Mouse (Mus musculus) kidney, postnatal 14 days (tissue): ENCODE results near the gene Dusp16.

Experiments
- DNase-seq: peaks from one replicate; pipeline ENCODE4 v3.0.0; 2022; ENCODE audit warnings: mixed read lengths

Gene Dusp16

DNA sequence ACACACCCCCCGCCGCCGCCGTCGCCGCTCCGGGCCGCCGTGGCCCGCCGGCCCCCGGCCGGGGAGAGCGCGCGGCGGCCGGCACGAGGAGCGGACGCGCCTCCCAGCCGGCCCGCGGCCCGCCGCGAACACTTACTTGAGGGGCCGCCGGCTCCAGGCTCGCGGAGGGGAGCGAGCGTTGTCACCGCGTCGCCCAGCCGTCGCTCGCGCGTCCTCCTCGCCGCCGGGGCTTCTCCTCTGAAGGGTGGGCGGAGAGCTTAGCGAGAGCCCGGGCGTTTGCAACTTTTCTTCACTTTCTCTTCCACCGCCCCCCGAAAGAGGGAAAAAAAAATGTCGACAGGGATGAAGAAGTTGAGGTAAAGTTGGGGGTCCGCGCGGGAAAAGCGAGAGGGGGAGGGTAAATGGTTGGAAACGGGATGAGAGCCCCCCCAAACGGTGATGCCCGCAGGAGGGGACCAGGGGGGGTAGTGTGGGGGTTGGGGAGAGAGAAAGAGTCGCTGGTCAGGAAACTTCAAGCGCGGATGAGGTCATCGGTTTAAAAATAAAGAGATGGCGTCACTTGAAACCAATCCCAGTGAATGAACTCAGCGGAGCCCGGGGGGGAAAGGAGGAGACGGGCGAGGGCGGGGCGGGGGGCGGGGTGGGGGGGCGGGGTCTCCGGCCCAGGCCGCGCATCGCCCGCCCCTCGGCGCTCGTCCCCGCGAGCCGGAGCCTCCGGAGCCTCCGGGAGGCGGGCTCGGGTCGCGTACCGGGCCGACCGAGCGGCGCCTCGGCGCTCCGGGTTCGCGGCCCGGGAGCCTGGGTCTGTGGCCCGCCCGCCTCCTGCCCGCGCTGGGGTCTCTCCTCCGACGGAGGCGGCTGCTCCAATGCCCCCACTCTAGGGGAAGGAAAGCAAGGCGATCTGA is at the start of gene Dusp16:
Dusp16 (minus strand) TSS at position 485 of the 905 bp plus-strand sequence.
- peak; percentile 95 for DNase-seq

DNA sequence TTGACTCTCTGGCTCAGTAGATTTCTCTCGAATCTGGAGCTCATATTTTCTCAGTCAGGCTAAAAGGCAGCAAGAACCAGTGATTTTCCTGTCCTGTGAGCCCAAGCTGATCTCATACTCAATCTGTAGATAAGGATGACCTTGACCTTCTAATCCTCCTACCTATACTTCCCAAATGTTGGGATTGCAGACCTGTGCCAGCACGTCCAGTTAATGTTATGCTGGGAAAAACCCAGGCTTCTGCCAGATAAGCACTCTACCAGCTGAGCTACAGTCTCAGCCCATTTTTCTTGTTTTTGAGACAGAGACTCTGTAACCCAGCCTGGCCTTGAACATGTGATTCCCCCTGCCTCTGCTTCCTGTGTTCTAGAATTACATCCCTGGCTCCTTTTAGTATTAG is 47.9 kb upstream of the Dusp16 start:
- DNase-seq, result no peak

DNA sequence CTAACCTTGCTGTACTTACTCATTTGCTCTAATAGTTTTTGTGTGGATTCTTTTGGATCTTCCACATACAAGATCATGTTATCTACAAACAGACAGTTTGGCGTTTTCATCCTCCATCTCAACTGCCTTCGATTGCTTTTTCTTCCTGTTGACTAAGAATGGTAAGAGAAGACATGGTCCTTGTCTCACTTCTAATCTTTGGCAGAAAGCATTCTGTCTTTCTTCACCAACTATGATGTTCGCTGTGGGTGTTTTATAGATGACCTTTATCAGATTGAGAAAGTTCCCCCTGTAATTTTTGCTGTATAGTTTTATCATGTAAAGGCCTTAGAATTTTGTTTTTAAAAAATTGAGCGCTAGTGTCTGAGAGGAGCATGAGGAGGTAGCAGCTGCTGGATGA is 45.7 kb upstream of the Dusp16 start:
- no peak for DNase-seq

DNA sequence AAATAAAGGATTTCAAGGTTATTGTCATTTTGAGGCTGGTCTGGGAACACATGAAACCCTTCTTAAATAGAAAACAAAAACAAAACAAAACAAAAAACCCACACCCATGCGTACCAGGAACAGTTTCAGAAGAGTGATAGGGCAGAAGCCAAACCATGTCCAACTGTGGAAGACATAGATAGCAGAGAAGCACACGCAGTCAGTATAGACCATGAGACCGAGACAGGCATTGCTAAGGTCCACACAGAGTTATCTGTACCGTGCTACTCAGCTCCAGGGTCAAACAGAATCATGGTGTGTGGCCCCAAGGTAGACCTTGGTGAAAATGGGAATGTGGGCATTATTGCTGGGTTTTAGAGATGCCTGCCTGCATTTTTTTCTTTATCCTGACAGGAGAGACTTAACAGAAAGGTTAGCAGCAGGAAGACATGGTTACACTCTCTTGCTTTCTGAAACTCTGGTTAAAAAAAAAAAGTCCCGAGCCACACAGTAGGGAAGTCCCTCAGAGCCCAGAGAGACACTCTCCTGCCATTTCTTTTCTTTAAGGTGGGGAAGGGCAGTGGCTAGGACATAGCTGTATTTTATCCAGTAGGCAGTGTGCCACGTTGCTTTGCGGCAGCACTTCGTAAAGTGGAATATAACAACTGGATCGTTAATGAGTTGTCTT is 42.3 kb upstream of the Dusp16 start:
- no peak for DNase-seq

DNA sequence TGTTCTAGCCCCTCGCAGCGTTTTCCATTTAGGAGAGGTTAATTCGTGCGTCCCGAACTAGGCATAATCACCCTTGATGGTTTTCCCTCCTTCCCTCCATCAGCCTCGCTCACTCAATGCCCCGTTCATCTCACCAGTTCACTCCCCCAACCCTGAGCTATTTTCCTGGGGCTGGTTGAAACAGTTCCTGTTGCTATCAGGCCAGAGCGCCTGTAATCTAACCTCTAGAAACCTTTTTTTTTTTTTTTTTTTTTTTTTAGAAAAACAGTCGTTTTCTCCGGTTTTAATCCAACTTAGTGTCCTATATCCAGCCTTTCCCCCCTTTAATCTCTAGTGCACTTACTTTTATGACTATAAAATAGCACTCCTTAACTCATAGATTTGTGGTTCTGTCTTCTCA is 38.4 kb upstream of the Dusp16 start:
- no peak for DNase-seq

DNA sequence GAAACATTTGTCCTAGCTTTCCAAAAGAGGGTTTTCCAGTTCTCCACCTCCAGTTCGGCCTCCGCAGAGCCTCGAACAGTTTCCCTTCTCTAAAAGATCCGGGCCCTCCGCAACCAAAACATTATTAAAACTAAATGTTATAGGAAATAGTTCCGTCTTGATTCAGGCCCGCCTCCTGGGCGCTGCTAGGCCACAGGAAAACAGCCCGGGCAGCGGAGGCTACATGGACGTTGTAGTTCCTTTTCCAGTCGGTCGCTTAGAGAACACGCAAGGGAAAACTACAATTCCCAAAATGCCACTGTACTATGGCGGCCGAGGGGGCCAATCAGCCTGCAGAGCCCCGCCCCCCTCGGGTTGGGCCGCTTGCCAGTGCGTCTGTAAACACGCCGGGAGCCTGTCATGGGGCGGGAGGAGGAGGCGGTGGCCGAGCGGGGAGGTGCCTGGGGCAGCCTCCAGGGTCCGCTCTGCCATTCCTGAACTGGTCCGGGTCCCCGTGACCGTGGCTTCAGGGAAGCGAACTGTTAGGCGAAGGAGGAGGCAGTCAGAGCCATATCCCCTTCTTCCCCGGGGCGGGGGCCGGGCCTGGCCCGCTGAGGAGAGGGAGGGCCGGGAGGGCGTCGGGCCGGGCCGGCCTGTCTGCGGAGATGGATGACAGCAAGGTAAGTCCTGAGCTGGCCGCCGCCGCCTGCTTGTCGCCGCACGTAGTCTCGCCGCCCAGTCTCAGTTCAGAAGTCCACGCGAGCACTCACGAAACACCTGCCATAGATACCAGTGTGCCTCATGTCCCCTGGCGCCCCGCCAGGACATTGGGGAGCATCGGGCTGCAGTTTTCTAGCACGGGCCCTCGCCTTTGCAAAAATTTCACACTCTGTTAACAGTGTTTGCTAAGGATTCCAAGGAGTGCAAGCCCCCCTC is 37.6 kb upstream of the Dusp16 start, which contains the start of gene Crebl2:
Crebl2 (plus strand) TSS at position 369 of the 915 bp plus-strand sequence.
- peak; percentile 100 for DNase-seq

DNA sequence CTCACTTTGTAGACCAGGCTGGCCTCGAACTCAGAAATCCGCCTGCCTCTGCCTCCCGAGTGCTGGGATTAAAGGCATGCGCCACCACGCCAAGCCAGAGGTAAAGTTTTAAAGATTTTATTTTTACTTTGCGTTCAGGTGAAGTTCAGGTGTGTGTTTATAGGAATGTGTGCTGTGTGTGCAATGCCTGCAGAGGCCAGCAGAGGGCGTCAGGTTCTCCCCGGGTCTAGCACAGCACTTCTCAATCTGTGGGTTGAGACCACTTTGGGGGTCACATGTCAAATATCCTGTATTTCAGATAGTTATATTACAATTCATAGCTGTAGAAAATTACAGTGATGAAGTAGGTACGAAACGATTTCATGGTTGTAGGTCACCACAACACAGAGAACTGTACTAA is 30.4 kb upstream of the Dusp16 start:
- DNase-seq, result no peak

DNA sequence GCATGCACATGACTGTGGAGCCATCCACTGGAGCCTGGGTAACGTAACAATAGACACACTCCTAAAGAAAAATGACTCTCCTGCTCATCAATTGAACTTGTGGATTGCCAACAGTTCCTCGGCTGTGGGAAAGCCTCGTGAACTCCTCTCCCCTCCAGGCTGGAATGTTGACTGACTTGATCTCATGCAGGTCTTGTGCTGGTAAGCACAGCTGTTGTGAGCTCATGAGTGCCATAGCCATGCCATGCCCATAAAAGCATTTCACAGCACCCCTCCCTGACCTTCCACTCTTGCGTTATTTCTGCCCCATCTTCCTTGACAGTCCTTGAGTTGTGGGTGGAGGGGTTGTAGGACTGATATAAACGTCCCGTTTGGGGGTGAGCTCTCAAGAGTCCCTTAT is 28.0 kb upstream of the Dusp16 start:
- DNase-seq, result no peak

DNA sequence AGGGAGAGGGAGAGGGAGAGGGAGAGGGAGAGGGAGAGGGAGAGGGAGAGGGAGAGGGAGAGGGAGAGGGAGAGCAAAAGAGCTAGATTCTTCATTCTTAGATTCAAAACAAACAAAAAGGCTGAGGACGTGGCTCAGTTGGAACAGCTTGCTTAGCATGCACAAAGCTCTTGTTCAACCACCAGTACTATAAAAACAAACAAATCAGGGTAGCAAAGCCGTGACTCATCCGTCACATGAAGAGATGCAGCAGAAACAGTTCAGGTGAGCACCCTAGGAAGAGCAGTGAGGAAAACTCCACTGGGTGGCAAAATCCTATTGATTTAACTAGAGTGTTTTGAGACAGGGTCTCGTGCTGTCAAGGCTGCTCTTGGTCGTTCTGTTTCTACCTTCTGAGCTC is 27.3 kb upstream of the Dusp16 start:
- no peak for DNase-seq

DNA sequence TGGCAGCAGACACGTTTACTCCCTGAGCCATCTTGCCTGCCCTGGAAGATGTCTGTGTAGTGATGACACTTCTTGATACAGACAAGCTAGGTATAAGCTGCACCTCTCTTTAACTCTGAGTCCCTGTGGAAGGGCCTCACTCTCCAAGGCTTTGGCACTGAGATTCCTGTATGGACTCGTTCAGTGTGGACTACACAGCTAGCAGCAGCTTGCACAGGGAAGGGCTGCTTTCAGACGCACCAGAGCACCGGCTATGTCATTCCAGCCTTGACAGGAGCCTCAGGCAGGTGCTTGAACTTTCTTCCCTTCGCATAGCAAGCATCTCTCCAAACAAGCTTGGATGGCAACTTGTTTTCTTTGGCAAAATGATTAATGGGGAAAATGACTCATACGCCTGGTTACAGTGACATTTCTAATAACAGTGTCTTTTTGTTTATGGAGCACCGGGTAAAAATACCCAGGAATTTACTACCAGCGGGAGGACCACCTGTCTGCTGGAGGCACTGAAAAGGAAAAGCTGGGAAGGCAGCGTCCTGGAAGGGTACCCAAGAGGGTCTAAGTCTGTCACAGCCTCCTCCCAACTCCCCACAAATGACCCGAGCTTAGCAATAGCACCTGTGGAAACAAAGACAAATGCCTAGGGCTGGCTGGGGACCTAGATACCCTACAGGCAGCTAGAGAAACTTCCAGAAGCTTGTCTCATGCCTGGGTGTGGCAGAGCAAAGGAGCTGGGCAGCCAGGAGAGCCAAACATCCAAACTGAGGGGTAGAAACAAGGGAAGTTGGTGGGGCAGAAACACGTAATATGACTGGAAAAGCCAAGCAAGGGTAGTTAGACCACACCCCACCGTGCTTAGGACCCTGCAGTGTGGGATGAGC is 24.9 kb upstream of the Dusp16 start:
- no peak for DNase-seq

DNA sequence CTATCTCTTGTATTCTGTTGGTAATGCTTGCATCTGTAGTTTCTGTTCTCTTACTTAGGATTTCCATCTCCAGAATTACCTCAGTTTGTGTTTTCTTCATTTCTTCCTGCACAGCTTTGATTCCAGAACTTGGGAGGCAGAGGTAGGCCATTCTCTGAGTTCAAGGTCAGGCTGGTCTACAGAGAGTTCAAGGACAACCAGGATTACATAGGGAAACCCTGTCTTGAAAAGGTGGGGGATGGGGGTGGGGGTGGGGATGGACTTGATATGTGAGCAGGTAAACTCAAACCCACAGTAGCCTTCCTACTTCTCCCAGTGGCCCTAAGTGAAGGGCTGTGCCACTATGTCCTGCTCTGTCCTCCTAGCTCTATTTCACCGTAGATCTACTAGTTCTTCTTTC is 20.6 kb upstream of the Dusp16 start:
- no peak for DNase-seq

DNA sequence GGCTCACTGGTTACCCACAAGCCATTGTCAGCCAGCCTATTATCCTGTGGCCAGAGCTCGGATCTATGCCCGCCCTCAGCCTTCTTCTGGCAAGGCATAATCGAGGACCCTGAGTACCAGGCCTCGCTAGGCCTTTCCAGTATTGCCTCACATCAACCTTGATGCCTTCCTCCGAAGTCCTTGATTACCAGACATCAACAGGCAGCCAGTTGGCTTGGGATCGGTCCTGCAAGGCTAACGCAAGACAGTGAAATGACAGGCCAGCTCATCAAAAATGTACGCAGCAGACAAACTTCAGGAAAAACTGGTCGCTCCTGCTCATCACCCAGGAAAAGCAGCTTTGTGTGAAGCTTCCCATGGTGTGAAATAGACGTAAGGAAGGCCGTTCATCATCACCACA is 15.4 kb upstream of the Dusp16 start:
- DNase-seq, result no peak

DNA sequence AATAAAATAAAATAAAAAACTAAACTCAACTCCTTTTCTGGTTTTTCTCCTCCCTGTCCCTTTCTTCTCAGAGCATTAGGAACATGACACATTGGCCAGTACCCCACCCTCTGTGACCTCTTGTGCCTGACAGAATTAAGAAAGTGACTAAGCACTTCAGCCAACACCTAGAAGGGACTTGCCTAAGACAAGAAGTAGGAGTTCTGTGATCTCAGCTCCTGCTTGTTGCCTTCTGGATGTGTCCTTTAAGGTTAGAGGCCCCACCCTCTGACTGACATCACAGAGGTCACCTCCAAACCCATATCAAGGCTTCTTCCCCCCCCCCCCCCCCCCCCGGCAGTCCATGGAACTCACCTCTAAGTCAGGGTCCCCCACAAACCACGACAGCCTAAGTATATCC is 14.7 kb upstream of the Dusp16 start:
- DNase-seq, result no peak

DNA sequence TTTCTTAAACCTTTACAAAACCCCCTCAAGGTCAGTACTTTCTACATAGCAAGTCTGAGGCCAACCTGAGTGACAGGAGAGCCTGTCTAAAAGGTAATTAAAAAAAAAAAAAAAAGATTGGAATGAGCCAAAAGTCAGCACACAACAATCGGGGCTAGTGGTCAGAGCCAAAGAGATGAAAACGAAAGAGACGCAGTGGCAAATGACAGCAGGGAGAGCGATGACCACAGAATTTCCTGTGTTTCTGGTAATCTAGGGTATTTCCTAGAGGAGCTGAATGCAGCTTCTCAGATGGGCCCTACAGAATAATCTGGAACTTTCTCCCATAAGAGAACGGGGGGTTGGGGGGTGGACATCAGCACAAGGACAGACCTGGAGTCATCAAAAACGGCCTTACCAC is 13.7 kb upstream of the Dusp16 start:
- DNase-seq, result no peak

DNA sequence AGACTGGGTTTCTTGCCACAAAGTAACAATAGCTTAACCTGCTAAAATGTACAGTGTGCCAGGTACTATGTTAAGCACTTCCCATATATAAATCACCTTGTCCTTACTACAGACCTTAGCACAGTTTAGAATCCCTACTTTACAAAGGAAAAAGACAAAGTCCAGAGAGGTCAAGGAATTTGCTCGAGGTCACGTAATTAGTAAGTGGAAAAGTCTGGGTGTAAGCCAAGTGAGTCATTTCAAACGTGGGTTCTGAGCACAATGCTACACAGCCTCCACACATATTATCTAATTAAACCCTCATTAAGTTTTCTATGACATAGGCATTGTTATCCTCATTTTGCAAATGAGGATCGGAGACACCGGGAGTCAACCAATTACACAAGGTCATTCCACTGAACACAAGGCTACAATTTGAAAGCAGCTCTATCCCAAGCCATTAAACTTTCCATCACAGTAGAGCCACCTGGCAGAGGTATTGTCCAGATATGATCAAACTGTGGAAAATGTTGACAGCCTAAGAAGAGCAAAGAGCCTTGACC is 12.4 kb upstream of the Dusp16 start:
- peak; percentile 60 for DNase-seq

DNA sequence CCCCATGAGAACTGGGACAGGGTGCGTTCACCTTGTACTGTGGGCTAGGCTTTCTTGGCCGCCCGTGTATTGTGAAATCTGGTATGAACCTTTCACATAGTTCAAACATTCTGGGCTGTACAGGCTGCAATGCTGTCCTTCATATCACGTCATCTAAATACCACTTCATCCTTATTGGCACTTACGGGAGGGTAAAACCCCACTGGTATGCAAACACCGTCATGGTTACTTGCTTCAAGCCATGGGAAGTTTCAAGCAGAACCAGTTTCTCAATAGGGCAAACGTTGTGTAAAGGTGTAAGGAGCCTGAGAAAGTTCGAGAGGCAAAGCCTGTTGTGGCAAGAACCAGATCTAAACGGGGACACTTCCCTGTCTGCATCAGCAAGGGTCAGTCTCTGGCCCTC is 10.2 kb upstream of the Dusp16 start:
- peak; percentile 38 for DNase-seq

DNA sequence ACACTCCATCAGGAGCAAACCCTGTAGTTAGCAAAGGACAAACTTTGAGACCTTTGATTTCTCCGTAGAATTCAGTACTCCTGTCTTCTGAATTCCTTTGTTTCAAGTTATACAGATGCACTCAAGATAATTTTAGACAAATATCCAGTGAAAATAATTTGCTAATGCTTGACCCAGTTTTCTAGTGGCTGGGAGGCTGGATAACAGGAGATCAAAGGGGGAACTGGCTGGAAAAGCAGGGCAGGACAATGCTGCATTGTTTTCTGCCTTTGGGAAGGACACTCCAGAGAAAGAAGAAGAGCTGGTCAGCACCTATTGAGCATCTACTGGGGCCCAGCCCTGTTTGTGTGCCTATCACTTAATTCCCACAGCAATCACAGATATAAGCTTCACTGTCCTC is 9.1 kb upstream of the Dusp16 start:
- no peak for DNase-seq

DNA sequence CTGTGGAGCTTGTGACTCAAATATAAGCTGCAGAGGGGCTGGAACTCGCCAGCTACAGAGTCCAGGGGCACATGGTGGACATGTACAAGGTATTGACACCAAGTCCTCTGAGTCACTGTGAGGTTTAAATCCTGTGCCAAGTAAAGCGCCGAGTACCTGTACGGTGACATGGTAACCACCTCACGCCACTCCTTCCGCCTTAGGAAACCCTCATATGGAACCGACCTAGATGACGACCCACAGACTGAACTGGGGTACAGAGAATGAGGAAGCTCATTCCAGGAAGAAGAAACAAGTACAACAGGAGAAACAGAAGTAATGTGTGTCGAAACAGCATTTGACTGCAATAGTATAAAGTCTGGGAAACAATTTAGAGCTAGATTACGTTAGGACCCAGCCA is 3.9 kb upstream of the Dusp16 start:
- DNase-seq, result no peak

DNA sequence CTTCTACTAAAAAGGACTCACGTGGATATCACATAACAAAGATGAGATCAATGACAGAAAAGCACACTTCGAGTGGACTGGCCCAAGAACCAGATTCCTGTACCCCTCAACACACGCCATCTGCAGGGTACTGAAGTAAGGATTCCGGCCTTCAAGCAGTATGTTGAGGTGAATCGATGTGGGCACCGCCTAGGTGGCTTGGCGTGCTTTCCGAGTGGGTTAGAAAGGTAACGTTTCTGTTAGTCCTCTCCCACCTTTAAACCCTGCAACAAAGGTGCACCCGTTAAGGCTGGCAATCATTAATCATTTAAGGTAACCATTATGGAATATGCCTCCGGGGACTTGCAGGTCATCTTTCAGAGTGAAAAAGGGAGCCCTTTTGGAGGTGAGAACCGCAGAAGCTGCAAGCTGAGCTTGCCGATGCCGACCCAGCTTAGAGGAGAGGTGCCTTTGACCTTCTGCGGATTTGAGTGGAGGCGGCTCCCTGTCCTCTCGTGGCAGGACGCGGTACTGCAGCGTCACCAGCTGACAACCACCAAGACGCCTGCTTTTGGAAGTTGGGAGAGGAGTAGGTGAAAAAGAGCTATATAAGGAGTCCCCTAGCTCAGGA is 1.6 kb upstream of the Dusp16 start:
- peak; percentile 90 for DNase-seq

DNA sequence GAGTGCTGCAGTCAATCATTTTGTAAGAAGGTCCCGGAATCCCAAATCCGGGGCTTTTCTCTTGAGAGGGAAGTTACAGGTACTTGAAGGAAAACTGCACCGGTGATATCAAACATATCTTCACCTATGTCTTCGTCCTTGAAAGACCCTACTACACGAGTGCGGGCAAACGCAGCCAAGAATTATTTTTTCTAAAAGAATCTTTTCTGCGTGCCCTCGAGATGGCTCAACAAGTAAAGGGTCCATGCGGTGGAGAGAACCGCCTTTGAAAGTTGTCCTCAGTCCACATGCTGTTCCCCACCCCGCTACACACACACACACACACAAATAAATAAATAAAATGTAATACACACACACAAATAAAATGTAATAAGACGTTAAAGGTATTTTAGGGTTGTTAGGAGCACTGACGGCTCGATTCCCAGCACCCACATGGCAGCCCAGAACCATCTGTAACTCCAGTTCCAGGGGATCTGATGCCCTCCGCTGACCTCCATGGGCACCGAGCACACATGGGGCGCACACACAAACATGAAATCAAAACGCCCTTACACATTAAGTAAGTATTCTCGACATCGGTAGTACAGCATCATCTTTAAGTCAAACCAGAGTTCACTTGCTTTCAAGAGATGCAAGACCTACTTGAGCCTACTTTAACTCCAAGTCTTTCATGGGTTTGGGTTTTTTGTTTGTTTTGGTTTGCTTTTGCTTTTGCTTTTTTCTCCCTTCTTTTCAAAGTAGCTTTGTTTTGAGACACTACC is 801 bp upstream of the Dusp16 start:
- no peak for DNase-seq
